Mouse (Mus musculus): ENCODE measurements around the gene Htr1b.

DNA sequence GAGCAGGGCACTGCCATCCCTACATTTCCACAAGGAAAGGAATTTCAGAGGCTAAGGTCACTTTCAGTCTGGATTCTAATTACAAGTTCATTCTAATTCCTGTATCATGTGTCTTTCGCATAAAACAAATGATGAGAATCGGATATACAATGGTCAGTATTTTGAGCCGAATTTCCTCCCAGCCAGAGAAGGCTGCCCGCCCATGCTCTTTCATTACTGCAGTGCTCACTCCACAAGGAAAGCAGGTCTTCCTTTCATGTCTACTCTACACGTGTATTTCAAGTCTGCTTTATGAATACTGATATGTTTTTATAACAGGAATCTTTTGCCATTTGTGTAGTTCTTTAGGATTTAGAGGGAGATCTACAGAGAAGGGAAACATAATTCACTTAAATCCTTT, 10.8 kb downstream of the Htr1b start:
- TF ChIP-seq CTCF (IDR thresholded peaks at IDR 0.05; ENCODE audit: control insufficient read depth, insufficient read depth, insufficient read length) (no peak), MYOD1 (IDR thresholded peaks at IDR 0.05; ENCODE audit: control insufficient read depth, insufficient read length, low read depth) (no peak), USF1 (IDR thresholded peaks at IDR 0.05; ENCODE audit: low read depth) (no peak), MYOG (IDR thresholded peaks at IDR 0.05; ENCODE audit: control insufficient read depth, extremely low read depth, insufficient read length) (no peak), CEBPB (IDR thresholded peaks at IDR 0.05; ENCODE audit: low read depth) (no peak)
